Mouse (Mus musculus): ENCODE measurements around the gene Gm26661. TPM values are rescaled to one million over a fixed set of nuclear protein-coding genes. Genes with fewer than 3 reads are reported as not detected.

Gene Gm26661
- total and polyA plus RNA-seq, 3 experiments = not detected

GRCm38 (mm10) chr14:7831770-7832439, 40.5 kb downstream of the Gm26661 start:
- Histone ChIP-seq H3K79me2 (ENCODE audit: control insufficient read depth, insufficient read depth, low read length, poor library complexity) (no peaks in the 10 kb centered on the region), H3K27ac (ENCODE audit: control insufficient read depth, low read depth, low read length) (no peak overlapping the region), H3K4me1 (ENCODE audit: control insufficient read depth in 1 of 2, insufficient read depth in 2 of 2, low read length in 2 of 2) (no peaks in the 10 kb centered on the region), H3K36me3 (ENCODE audit: control insufficient read depth in 1 of 2, insufficient read depth in 2 of 2, low read length in 2 of 2) (no peaks in the 10 kb centered on the region), H3K9ac (ENCODE audit: control insufficient read depth, low read depth, low read length, poor library complexity, severe bottlenecking) (no peak overlapping the region), H3K9me3 (replicated peaks; ENCODE audit: insufficient read depth, low read length) (no peaks in the 10 kb centered on the region), H3K4me3 (ENCODE audit: control insufficient read depth in 1 of 2, insufficient read depth in 1 of 2, low read depth in 2 of 2, low read length in 2 of 2) (no peak overlapping the region), H3K27me3 (ENCODE audit: control insufficient read depth in 1 of 2, insufficient read depth in 2 of 2, low read length in 2 of 2) (no peaks in the 10 kb centered on the region)
- TF ChIP-seq GATA1 (IDR thresholded peaks at IDR 0.05; ENCODE audit: low read depth, low read length) (no peak), MYC (IDR thresholded peaks at IDR 0.05; ENCODE audit: low read depth, low read length) (no peak), MAX (IDR thresholded peaks at IDR 0.05; ENCODE audit: low read length) (no peak), BHLHE40 (IDR thresholded peaks at IDR 0.05; ENCODE audit: borderline replicate concordance, low read depth, low read length) (no peak), MYB (IDR thresholded peaks at IDR 0.05; ENCODE audit: low read depth, low read length) (no peak), CHD1 (IDR thresholded peaks at IDR 0.05; ENCODE audit: low read depth, low read length) (no peak), ZMIZ1 (IDR thresholded peaks at IDR 0.05; ENCODE audit: low read depth, low read length) (no peak), ZKSCAN1 (IDR thresholded peaks at IDR 0.05; ENCODE audit: low read depth, low read length) (no peak), ZNF384 (IDR thresholded peaks at IDR 0.05; ENCODE audit: low read depth, low read length) (no peak), RCOR1 (IDR thresholded peaks at IDR 0.05; ENCODE audit: low read depth, low read length) (no peak)
- DNase-seq (ENCODE audit: low read depth, low spot score) = no peak

DNA sequence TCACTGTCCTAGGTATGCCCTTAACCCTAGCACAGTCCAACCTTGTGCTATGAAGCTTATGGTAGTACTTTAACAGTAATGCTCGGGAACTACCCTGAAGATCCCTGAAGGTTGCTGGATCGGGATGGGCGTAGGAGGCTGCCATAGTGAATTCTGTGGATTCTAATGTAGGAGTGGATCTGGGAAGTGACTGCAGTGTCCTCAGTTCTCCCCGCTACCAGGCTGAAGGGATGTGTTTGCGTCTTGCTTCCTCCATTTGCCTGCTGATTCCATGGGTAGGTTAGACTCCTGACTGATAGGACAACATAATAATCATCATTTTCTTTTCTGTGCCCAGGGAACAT, 41.0 kb downstream of the Gm26661 start:
- no peaks in the 10 kb centered on the region for H3K79me2 ChIP-seq (ENCODE audit: control insufficient read depth, insufficient read depth, low read length, poor library complexity)
- TF ChIP-seq TBP (IDR thresholded peaks at IDR 0.05; ENCODE audit: low read depth, low read length) (no peak), GABPA (IDR thresholded peaks at IDR 0.05; ENCODE audit: low read depth, low read length) (no peak), E2F4 (IDR thresholded peaks at IDR 0.05; ENCODE audit: borderline replicate concordance, low read depth, low read length) (no peak)
- no peak for DNase-seq (ENCODE audit: low read depth, low spot score)

DNA sequence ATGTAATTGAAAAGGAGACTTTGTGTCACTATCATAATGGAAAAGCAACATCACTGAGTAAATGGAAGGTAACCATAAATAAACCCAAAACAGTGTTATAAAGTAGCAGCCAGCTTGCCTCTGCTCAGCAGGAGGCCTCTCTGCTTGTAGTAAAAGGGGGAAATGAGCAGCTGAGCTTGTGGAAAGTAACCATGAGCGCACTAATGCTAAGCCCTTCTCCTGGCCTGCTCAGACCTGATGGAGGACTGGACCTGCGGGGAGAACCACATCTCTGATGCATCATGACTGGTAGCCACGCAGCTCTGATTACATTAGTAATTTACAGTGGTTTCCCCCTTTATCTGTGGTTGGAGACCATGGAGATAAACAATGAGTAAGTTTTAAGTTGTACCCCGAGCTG, 42.1 kb downstream of the Gm26661 start:
- Histone ChIP-seq H3K79me2 (ENCODE audit: control insufficient read depth, insufficient read depth, low read length, poor library complexity) (no peaks in the 10 kb centered on the region), H3K9ac (ENCODE audit: control insufficient read depth, low read depth, low read length, poor library complexity, severe bottlenecking) (no peak overlapping the region), H3K4me3 (ENCODE audit: control insufficient read depth in 1 of 2, insufficient read depth in 1 of 2, low read depth in 2 of 2, low read length in 2 of 2) (no peak overlapping the region), H3K4me1 (ENCODE audit: control insufficient read depth in 1 of 2, insufficient read depth in 2 of 2, low read length in 2 of 2) (no peaks in the 10 kb centered on the region), H3K27me3 (ENCODE audit: control insufficient read depth in 1 of 2, insufficient read depth in 2 of 2, low read length in 2 of 2) (no peaks in the 10 kb centered on the region), H3K27ac (ENCODE audit: control insufficient read depth, low read depth, low read length) (no peak overlapping the region), H3K36me3 (ENCODE audit: control insufficient read depth in 1 of 2, insufficient read depth in 2 of 2, low read length in 2 of 2) (no peaks in the 10 kb centered on the region), H3K9me3 (replicated peaks; ENCODE audit: insufficient read depth, low read length) (no peaks in the 10 kb centered on the region)
- no peak for DNase-seq (ENCODE audit: low read depth, low spot score)
- TF ChIP-seq SIN3A (IDR thresholded peaks at IDR 0.05; ENCODE audit: low read length) = no peak
- no peak for TF ChIP-seq BHLHE40 (IDR thresholded peaks at IDR 0.05; ENCODE audit: borderline replicate concordance, low read depth, low read length)
- TF ChIP-seq TBP (IDR thresholded peaks at IDR 0.05; ENCODE audit: low read depth, low read length) = no peak
- TF ChIP-seq MYB (IDR thresholded peaks at IDR 0.05; ENCODE audit: low read depth, low read length) = no peak
- TF ChIP-seq SMC3 (IDR thresholded peaks at IDR 0.05; ENCODE audit: low read depth, low read length) = no peak
- no peak for TF ChIP-seq ZMIZ1 (IDR thresholded peaks at IDR 0.05; ENCODE audit: low read depth, low read length)
- TF ChIP-seq MAZ (IDR thresholded peaks at IDR 0.05; ENCODE audit: low read depth, low read length) = no peak
- TF ChIP-seq NRF1 (IDR thresholded peaks at IDR 0.05; ENCODE audit: insufficient read depth, low read depth, low read length, poor library complexity, severe bottlenecking) = no peak
- no peak for TF ChIP-seq MYC (IDR thresholded peaks at IDR 0.05; ENCODE audit: low read depth, low read length)
- TF ChIP-seq UBTF (IDR thresholded peaks at IDR 0.05; ENCODE audit: borderline replicate concordance, insufficient read depth, low read depth, low read length) = no peak
- no peak for TF ChIP-seq E2F4 (IDR thresholded peaks at IDR 0.05; ENCODE audit: borderline replicate concordance, low read depth, low read length)
- no peak for TF ChIP-seq MXI1 (IDR thresholded peaks at IDR 0.05; ENCODE audit: low read depth, low read length)
- no peak for TF ChIP-seq RAD21 (IDR thresholded peaks at IDR 0.05; ENCODE audit: low read depth, low read length)
- no peak for TF ChIP-seq MEF2A (IDR thresholded peaks at IDR 0.05; ENCODE audit: extremely low read depth, insufficient replicate concordance, low read depth, low read length, poor library complexity, severe bottlenecking)
- TF ChIP-seq EP300 (IDR thresholded peaks at IDR 0.05; ENCODE audit: low read depth in 1 of 2, low read length in 2 of 2) = no peak
- no peak for TF ChIP-seq CTCF (IDR thresholded peaks at IDR 0.05 in 2 of 3, conservative IDR thresholded peaks at IDR 0.05 in 1 of 3; ENCODE audit: control insufficient read depth in 1 of 3, insufficient read depth in 1 of 3, low read depth in 2 of 3, low read length in 3 of 3, poor library complexity in 1 of 3, severe bottlenecking in 1 of 3)
- TF ChIP-seq ZNF384 (IDR thresholded peaks at IDR 0.05; ENCODE audit: low read depth, low read length) = no peak
- no peak for TF ChIP-seq KAT2A (conservative IDR thresholded peaks at IDR 0.05; ENCODE audit: low read depth, low read length)

More for the DNA sequence above, 41.0 kb downstream of the Gm26661 start:
- Histone ChIP-seq H3K4me1 (ENCODE audit: control insufficient read depth in 1 of 2, insufficient read depth in 2 of 2, low read length in 2 of 2) (no peaks in the 10 kb centered on the region), H3K36me3 (ENCODE audit: control insufficient read depth in 1 of 2, insufficient read depth in 2 of 2, low read length in 2 of 2) (no peaks in the 10 kb centered on the region), H3K27ac (ENCODE audit: control insufficient read depth, low read depth, low read length) (no peak overlapping the region), H3K4me3 (ENCODE audit: control insufficient read depth in 1 of 2, insufficient read depth in 1 of 2, low read depth in 2 of 2, low read length in 2 of 2) (no peak overlapping the region), H3K9me3 (replicated peaks; ENCODE audit: insufficient read depth, low read length) (no peaks in the 10 kb centered on the region), H3K9ac (ENCODE audit: control insufficient read depth, low read depth, low read length, poor library complexity, severe bottlenecking) (no peak overlapping the region), H3K27me3 (ENCODE audit: control insufficient read depth in 1 of 2, insufficient read depth in 2 of 2, low read length in 2 of 2) (no peaks in the 10 kb centered on the region)
